Mouse (Mus musculus) stomach, postnatal 0 days (tissue): ENCODE measurements at regions not wholly inside any gene's neighbourhood (a gene's known extent, or its start where the extent isn't known, plus 50 kb on each side); places are given as distances from the start of the nearest gene placed in this dataset.

ENCODE experiments used
- CTCF ChIP-seq: IDR thresholded peaks from 2 replicates; pipeline ENCODE4 v1.5.1; 2016; ENCODE audit warnings: antibody characterized with exemption, low read depth, mild to moderate bottlenecking, moderate library complexity
- EP300 ChIP-seq: optimal IDR thresholded peaks from 2 replicates; pipeline ENCODE3; 2016; ENCODE audit warnings: antibody characterized with exemption

DNA sequence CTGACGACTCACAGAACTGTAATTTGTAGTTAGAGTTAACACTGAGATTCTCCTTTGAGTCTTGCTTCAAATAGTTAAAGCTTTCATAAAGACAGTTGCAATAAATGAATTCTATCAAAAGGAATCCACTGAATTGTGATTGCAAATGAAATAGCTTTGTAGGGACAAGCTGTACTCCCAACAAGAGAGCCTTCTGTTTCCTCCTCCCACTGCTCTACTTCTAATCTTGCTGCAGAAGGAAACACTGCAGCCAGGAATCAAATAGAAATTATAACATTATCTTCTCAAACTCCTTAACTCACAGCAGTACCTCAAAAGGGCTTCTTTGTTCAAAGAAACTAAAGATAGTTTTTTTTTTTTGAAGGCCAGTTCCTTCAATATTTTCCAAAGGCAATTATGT, 103.2 kb upstream of the Tmem185a start:
- TF ChIP-seq CTCF (no peak), EP300 (no peak)
